Mouse (Mus musculus): ENCODE measurements around the gene Glis1.

GRCm38 (mm10) chr4:107449519-107449918, 15.1 kb downstream of the Glis1 start:
- no peak for TF ChIP-seq CTCF (IDR thresholded peaks at IDR 0.05; ENCODE audit: control insufficient read depth, insufficient read depth, insufficient replicate concordance, low read depth, low read length)
- no peak for TF ChIP-seq POLR2A (IDR thresholded peaks at IDR 0.05; ENCODE audit: control insufficient read depth, low read depth, low read length)

All from testis, adult 2 months (tissue).